Mouse (Mus musculus): ENCODE results near the gene Szt2.

The Szt2 gene

DNA sequence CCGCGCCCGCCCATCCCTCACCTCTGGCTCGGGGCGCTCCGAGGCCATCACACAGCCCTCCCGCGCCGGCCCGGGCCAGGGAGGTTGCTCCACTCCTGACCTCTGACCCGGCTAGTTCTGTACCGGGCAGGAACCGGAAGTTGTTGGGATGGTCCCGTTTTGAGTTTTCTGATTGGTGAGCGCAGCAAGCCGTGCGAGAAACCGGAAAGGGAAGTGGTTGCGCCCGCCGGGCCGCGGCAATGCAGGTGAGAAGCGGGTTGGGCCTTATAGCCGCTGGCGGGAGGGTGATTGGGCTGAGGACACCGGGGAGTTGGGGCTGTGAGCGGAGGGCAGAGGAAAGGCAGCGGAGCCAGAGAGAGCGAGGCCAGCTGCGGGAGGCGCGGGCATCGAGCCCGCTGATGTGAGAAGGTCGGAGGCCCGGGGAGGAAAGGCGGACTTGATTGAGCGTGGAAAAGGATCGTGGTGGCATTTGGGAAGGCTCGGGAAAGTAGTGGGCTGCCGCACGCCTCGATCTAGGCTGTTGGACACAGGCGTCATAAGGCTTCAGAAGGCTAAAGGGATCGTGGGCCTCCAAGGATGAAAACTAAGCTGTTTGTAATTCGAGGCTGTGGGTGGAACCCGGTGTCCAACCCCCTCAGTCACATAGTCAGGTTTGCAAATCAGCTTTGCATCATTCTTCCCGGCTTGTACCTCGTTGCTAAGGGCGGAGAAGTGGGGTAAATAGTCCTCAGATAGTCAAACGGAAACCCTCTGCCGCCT, at the start of gene Szt2, which contains the start of gene Med8:
Gene Szt2, minus strand, starts transcription at position 132 of the 759 bp plus-strand sequence.
Gene Med8, plus strand, starts transcription at position 196 of the 759 bp plus-strand sequence.
- peak; percentile 83 to 89 for DNase-seq

DNA sequence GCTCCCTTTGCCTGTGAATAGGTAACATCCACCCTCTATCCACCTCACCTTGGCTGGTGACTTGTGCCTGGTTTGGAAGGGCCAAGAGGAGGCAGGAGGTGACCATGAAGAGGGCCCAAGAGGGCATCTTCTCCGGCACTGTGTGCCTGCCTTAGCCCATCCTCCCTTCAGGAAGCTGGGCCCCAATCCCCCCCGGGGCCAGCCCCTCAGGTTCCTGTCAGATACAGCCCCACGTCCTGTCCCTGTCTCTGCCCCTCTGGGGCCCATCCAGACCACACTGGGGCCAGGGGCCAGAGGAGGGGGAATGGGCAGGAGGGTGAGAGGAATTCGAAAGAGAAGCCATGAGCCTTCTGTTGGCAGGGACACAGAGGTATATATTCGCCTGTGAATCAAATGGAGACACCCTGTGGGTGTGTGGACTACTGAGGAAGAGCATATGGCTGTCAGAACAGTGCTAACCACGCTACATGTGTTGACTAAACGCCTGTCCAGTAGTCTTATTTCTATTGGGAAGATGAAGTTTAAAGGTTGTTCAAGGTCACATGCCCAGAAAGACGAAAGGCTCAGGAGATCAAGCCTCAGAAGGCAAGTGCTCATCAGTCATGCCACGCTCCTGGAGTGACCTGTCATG, 48.4 kb upstream of the Szt2 start, which contains the start of gene Mpl:
Gene Mpl, minus strand, starts transcription at position 169 of the 631 bp plus-strand sequence.
- DNase-seq: no peak

DNA sequence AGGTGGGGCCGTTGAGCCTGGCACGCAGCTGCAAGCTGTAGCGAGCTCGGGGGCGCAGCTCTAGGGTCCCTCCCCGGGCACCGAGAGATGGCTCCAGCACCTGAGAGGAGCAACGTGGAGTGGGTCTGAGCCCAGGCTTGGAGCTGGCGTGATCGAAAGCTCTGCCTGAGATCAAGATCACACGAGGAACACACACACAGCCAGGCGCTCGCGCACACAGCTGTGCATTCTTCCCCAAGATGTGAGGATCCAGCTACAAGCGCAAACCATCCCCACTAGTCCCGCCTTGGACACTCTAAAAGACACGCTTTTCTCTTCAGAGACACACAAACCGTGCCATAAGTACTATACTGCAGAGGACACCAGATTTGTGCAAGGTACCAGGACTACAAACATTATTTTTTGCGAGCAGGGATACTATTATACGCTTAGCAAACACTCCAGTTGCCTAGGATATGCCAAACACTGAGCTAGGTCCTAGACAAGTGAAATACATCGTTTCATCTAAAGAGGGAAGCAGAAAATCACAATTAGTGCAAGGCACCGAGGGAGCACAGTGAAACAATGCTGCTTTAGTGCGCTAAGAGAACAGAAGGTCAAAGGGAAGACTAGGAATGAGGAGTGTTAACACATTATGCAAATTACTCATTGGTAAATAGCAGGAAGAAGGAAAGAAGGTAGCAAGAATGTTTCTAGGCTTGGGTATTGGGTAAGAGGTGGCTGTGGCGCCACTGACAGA, 37.5 kb upstream of the Szt2 start:
- DNase-seq: no peak

DNA sequence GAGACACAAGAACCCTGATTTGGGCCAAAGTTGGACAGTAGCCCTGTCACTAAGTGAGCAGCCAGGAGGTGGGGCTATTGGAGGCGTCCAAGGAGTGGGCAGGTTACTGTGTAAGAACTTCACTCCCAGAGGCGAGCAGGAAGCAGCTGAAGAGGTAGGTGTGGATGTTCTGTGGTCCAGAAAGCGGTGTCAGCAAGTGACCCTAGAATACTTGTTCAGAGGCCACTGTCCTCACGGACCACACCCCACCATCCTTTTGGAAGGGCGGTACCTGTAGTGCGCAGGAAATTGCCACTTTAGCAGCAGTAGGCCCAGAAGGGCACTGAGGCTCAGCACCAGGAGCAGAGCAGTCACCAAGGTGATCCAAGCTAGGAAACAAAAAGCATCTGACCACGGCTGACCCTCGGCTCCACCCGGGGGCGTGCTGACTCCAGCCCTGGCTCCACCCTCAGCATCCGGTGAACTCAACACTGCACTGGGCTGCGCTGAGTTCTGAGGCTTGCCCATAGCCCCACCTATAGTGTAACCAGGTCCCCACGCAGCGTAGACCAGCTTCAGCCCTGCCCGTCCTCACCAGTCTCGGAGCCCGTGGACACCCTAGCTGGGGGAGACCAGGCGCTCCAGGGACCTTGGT, 36.8 kb upstream of the Szt2 start:
- DNase-seq: no peak

DNA sequence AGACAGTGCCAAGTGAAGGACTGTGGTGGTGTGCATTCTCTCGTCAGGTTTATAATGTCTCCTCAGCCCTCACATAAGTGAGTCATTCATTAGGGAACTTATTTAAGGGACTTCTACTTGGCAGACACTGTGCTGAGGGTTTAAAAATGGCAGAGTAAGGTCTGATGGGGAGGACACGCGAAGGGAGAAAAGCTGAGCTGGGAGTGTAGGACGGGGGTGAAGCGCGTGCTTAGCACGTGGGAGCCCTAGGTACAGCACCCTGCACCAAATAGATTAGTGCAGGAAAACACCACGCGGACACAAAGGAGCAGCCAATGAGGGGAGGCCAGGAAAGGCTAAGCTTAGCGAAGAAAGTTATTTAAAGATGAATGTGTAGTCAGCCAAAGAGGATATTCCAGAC, 36.0 kb upstream of the Szt2 start:
- no peak for DNase-seq

DNA sequence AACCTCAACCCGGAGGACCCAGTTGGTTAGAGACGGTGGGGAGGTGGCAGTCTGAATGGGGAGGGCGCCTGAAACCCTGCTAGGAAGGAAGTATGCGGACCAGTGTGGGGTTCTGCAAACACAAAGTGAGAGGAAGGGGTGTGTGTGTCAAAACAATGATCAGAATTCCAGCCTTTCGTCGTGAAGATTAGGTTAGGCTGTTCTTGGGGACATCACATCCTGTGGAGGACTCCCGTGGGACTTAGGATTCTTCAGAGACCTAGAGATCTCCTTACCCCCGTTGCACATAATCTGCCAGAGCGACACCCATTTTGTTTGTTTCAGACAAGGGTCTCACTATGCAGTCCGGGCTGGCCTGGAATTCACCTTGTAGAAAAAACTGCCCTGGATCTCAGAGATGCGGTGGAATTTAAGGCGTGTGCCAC, 28.8 kb upstream of the Szt2 start:
- peak in 1 of 2 experiments; percentile 41 for DNase-seq

DNA sequence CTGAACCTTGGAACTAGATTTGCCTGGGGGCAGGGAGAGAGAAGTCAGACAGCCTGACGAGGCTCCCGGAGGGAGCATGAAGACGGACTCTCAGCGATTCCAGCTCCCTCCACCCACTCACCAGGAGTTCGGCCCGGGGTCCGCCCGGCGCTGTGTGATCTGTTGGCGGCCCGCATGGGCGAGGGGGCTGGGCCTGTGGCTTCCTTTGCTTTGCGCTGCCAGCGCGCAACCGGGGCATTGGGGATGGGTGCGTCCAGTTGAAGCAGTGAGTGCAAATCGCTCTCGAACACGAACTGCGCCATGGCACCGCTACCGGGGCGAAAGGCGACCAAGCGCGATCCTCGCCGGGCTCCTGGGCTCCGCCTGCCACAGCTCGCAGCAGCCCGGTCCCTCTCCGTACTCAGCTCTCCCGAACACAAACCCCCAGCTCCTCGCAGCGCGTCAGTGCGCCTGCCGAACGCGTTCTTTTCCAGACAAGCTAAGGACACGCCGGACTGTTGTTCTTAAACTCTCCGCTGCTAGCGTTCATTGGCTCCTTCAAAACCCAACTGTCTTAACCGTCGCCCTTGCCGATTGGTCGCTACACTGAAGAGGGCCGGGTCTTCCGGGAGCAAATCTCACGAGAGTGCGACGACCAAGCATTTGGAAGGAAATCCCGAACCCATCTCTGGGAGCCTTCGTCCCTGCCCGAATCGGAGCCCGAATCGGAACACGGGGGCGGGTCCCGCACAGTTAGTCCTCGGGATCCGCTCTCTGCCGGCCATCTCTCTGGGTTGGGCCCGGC, 27.9 kb upstream of the Szt2 start, which contains the start of gene Cdc20:
Gene Cdc20, minus strand, starts transcription at position 533 of the 784 bp plus-strand sequence.
- peak; percentile 80 to 89 for DNase-seq

DNA sequence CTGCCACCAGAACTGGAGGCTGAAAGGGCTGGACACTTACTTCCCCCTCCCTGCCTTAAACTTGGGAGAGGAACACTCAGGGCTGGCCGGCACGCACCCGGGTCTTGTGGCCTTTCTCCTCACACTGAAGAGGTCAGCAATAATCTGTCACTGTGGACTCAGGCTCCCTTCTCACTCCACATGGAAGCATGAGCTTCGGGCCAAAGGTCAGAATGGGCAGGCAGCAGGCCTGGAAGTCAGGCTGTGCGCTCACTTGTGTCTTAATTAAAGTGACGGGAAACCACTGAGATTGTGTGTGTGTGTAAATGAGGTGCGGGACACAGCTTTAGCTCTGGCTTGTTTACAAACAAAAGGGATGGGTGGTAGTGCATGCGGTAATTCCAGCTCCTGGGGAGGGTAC, 23.3 kb upstream of the Szt2 start:
- DNase-seq: no peak

DNA sequence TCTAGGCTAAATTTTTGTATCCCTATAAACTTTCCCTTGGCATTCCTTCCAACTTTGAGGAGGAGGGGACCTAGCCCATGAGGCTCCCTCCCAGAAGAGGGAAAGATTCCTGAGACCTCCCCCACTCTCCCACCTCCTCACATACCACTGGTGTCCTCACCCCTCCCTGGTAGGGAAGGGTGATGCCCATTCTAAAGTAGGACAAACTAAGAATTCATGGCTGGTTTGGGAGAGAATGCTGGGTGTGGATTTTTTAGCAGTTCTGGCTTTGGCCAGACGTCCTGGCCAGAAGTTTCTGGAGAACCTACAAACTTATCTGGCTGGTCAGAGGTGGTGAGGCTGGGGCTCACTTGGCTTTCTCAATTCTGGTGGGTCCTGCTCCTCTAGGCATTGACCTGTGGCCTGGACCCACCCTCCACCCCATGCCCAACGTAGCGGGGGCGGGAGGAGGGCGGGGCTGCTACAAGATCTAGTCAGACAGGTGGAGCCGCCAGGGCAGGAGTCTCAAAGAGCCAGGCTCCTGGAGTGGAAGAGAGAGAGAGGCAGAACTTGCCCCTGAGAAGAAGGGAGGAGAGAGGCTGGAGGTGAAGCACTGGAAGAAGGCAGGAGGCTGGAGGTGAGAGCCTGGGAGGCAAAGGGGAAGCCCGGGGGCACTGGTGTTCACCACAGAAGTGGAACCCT, 20.3 kb upstream of the Szt2 start:
- no peak for DNase-seq

DNA sequence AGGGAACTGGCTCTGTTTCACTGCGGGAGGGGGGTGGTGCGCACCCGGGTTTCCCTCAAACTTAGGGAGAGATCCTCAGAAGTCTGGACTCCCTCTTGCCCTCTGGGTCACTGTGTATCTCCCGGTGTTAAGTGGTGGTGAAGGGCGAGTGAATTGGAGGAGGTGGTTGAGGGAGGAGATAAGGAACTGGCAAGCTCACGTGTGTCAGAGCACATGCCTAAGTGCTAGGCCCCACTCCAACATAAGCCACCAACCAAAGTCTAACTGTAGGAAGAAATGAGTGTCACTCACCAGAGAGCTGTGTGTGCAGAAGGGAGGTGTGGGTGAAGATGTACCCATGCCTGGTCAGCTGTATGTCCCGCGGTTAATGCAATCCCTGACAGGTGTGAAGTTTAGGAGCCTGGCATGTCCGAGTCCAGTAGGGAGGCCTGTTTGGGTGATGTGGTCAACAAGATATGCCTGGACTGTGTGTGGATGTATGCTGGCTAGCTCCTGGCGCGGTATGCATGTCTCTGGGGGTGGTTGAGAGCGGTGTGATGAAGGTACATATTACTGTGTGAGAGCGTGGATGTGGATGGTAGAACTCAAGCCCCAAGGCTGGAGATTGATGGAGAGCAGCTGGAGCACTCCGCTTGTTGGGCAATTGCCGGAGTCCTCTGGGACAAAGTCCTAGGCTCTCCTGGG, 19.6 kb upstream of the Szt2 start:
- no peak for DNase-seq

DNA sequence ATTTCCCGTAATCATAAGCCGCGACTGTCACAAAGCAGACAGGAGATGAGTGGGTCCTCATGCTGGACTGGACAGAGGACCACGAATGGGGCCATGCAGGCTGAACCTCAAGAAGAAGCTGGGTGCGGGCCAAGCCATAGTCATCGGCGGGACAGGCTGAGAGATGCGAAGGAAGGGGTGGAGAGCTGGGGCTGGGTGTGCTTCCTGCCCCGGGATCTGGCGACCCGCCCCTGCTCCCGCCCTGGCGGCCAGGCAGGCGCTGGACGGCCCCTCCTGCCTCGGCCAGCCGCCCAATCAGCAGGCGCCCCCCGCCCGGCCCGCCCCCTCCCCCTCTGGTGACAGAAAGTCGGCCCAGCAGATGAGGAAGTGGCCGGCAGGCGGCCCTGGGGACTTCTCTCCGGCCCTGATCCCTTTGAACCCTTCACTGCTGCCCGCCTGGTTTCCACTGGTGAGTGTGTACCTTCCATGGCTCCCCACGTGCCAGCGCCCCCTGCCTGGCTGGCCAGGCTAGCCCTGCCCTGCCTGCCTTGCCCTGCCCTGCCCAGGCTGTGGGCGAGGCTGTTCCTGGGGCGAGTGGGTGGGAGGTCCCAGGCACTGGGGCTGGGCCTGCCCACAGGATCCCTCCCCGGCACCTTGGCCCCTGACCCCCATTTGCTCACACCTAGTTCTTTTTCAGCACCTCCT, 18.8 kb upstream of the Szt2 start, which contains the start of gene Elovl1:
Gene Elovl1, plus strand, starts transcription at position 326 of the 684 bp plus-strand sequence.
- peak; percentile 72 to 74 for DNase-seq

DNA sequence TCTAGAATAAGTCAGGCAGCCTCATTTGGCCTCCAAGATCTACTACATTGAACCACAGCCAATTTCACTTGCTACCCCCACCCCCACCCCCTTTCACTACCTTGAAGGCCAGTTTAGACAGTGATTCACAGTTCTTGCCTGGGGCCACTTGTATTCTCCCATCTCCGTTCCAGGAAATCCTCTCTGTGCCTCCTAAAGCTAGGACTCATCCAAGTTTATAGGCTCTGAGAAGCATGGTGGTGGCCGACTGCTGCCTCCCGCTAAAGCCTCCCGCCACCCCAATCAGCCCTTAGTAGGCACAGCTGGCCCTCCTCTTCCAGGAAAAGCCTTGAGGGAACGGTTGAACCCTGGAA, 18.3 kb upstream of the Szt2 start:
- DNase-seq: no peak

DNA sequence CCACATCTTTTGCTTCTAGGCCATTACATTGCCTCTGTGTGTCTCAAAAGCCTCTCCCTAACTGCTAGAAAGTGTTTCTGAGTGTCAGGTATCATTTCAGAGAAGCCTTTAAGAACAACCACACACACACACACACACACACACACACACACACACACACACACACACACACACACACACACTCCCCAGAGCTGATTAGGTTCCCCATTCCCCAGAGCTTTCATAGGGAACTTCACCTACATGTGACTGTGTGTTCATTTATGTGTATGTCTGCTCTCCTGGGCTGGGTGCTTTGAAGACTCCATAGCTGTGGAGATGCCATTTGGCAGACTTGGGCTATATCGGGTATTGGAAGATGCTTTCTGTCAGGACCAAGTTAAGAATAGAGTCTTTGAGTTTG, 16.3 kb upstream of the Szt2 start:
- DNase-seq: no peak

DNA sequence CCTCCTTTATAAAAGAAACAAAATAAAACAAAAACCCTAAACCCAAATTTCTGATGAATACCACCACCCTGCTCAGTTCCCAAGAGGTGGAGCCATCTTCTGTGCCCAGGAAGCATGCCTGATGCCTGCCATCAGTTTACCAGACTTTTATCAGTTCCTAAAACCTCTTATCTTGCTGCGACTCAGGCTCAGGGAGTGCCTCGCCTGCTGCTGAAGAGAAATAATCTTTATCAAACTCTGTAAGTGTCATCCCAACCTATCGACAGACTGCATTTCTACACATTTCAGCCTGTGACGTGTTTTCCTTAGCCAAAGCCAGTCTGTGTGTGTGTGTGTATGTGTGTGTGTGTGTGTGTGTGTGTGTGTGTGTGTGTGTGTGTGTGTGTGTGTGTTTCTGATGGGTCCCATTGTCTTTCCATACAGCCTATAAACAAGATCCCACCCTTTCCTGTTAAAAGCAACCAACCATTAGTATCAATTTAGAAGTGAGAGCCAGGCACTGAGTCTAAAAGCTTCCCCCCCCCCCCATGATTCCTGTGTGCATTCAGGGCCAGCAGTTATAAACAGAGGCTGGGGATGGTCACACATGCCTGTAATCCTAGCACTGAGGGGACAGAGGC, 15.6 kb upstream of the Szt2 start:
- DNase-seq: no peak

DNA sequence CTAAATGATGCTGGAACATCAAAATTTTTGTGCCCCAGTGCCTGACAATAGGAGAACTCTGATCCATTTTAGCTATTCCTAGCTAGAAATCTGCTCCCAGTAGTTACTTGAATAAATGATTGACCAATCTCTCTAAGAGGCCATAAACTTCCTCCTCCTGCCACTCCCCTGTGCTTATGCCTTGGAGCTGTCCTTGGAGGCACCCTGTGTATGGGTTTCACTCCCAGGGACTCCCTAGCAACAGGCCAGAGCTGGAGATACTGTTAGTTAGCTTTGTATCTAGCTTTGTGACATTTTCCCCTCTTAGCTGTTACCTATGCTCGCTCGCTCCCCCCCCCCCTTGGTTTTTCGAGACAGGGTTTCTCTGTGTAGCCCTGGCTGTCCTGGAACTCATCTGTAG, 12.3 kb upstream of the Szt2 start:
- no peak for DNase-seq

DNA sequence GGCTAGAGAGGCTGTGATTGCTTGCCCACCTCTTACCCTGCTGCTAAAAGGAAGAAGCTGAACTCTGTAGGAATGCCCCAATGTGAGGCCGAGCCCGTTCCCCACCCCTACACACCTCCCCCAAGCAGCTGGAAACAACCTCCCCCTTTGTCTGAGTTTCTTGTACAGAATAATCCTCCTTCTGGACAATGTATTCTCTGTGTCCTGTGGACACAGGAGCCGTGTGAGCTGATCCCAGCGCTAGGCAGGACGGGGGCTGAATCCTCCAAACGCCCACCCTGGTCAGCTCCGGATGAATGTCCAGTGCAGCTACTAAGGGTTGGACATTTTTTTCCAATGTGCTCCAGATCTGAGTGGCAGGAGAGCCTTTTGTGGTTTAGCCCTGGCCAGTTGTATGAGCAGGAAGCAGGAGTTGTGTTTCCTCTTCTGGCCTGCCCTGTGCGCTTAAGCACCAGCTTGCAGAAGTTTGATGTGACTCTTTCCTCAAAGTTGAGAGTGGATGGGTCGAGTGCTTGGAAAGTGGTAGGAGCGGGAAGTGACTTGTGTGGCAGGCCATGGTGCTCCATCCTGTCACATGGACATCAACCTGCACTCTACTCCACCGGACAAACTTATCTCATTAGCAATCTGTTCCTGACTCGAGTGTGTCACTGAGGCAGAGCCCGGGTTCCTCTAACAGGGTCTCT, 8.2 kb upstream of the Szt2 start:
- no peak for DNase-seq

DNA sequence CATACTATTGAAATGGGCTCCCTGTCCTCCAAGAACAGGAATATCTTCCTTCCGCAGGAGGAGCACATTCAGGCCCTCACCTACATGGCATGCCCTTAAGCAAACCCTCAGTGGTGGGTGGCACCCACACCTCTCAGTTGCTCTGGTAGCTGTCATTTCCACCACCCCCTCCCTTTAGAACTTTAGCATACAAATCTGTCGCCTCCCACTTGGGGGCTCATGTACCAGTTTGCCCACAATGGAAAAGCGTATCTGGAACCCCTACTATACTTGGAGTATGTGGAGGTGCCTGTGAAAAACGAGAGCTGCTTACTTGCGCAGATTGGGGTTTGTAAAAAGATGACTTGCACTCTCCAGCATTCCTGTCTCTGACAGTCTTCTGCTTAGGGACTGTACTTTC, 7.3 kb upstream of the Szt2 start:
- DNase-seq: no peak

DNA sequence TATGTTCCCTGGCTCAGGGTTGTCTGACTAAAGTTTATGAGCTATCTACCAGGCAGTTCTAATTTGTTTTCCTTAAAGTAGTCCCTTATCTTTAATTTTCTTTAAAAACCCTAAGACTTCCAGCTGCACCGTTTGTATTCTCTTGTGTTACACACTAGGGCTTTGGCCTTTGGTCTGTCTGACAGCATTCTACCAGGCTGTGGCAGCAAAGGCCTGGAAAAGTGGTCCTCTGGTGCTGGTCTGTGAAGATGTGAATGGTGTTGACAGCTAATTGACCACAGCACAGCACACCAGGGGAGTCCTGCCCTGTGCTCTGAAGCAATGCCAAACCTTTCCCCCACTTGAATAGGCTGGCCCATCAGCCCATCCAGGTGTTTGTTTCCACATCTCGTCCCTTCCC, 6.7 kb upstream of the Szt2 start:
- DNase-seq: no peak

DNA sequence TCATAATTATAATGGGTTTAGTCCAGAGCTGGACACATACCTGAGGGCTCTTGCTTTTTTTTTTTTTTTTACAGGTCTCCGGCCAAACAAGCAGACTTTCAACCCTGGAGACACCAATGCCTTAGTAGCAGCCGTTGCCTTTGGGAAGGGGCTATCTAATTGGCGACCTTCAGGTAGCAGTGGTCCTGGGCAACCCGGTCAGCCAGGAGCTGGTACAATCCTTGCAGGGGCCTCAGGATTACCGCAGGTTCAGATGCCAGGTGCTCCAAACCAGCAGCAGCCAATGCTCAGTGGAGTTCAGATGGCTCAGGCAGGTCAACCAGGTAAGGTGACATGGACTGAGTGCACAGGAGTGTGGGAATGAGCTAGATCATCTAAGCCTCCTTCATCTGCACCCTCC, 4.5 kb upstream of the Szt2 start:
- DNase-seq: no peak

Data from thymus, adult 18-20 months (tissue).